Mouse (Mus musculus): ENCODE measurements around the gene B3gnt3.

- TF ChIP-seq CTCF (conservative IDR thresholded peaks at IDR 0.05; ENCODE audit: insufficient read depth, insufficient read length, low read depth, low read length) (no peak), POLR2A (IDR thresholded peaks at IDR 0.05; ENCODE audit: low read depth, low read length) (no peak)
Measured at GRCm38 (mm10) chr8:71715531-71715930, 13.9 kb upstream of the B3gnt3 start.
